Mouse (Mus musculus): ENCODE data around the gene Krt42. TPM values are rescaled to one million over a fixed set of nuclear protein-coding genes. Genes with fewer than 3 reads are reported as not detected.

The Krt42 gene
- polyA plus RNA-seq, 1 experiment from 2014 or later = not detected

DNA sequence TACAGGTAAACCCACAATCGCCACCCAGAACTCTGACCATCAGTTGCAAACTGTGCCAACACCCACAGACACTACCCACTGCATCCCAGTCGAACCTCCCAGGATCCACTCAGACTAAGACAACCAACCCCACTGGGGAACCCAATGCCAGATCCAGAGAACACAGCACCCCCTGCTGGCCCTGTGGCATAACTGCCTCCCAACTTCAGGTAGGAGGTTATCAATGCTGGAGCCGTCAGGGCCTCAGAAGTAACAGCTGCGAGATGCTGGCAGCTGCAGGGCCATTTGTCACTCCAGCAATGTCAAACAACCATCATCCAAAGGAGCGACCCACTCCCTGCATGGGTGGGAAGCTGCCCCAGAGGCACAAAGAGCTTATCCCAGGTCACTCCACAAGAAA lies 28.1 kb upstream of the Krt42 start:
- Histone ChIP-seq H3K27me3 (ENCODE audit: insufficient read depth, low read length) (no peaks in the 10 kb centered on the region), H3K4me1 (ENCODE audit: insufficient read depth) (0 out of 2 replicates have a peak, but pooled peaks cover 3% of the 10 kb centered on the region), H3K4me3 (ENCODE audit: low read depth, low read length) (no peak overlapping the region), H3K4me2 (ENCODE audit: low read depth, low read length) (peak overlapping the region; percentile 47; the same call in 1 of the 2 replicates), H3K36me3 (replicated peaks; ENCODE audit: insufficient read depth, low read length) (no peaks in the 10 kb centered on the region), H3K9ac (replicated peaks) (no peak overlapping the region), H3K9me3 (ENCODE audit: low read length) (no peaks in the 10 kb centered on the region), H3K27ac (ENCODE audit: low read depth) (no peak overlapping the region)
- DNase-seq (peak; percentile 48), ATAC-seq (0 out of 2 replicates have a peak, but pooled peaks have one; percentile 22)
- 31% methylated on average over 5 of the region's 5 CpGs for WGBS (ENCODE audit: insufficient replicate concordance)
- TF ChIP-seq EP300 (IDR thresholded peaks at IDR 0.05; ENCODE audit: low read depth) (no peak), CTCF (IDR thresholded peaks at IDR 0.05; ENCODE audit: low read depth) (peak; percentile 69)

DNA sequence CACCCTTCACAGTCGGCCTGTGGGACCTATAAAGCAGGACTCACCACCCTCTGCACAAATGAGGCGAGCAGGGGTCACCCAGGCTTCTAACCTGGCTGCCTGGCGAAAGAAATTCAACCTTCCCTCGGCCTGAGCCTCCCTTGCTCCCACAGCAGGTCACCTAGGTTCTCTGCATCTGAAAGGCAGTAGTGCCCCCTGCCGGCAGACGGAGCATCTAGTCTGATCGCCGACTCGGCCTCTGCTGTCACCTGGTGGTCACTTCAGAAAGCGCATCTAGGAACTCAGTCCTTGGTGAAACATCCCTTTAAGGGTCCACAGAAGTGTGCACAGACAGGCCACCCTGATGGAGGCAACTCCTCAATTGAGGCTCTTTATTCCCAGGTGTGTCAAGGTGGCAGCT lies 25.6 kb upstream of the Krt42 start:
- ATAC-seq = peak; percentile 64
- H3K27ac ChIP-seq (ENCODE audit: low read depth) = no peak overlapping the region
- WGBS (ENCODE audit: insufficient replicate concordance) = 6% methylated on average over 10 of the region's 10 CpGs
- DNase-seq = peak; percentile 91
- H3K9me3 ChIP-seq (ENCODE audit: low read length) = no peaks in the 10 kb centered on the region
- H3K4me3 ChIP-seq (ENCODE audit: low read depth, low read length) = no peak overlapping the region
- 0 out of 2 replicates have a peak, but pooled peaks cover 3% of the 10 kb centered on the region for H3K4me1 ChIP-seq (ENCODE audit: insufficient read depth)
- H3K27me3 ChIP-seq (ENCODE audit: insufficient read depth, low read length) = no peaks in the 10 kb centered on the region
- H3K36me3 ChIP-seq (replicated peaks; ENCODE audit: insufficient read depth, low read length) = no peaks in the 10 kb centered on the region
- no peak overlapping the region for H3K9ac ChIP-seq (replicated peaks)
- no peak overlapping the region for H3K4me2 ChIP-seq (ENCODE audit: low read depth, low read length)
- TF ChIP-seq EP300 (IDR thresholded peaks at IDR 0.05; ENCODE audit: low read depth) (no peak), CTCF (IDR thresholded peaks at IDR 0.05; ENCODE audit: low read depth) (peak; percentile 100)

DNA sequence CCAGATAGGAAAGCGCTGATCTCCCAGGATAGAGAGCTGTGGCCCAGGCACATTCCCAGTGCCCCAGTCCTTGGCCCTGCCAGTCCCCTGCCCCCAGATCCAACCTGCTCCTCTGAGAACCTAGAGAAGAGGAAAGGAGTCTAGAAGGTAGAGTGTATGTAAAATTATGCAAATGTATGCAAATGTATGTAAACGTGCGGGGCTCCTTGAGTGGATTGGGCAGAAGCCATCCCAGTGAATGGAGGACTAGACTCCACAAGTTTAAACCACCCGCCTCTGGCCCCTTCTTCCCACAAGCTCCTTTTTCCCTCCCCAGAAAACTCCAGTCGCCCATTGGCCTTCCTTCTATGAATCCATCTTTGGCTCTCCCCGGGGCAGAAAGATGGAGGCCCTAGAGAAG lies 23.2 kb upstream of the Krt42 start:
- no peak overlapping the region for H3K27ac ChIP-seq (ENCODE audit: low read depth)
- H3K36me3 ChIP-seq (replicated peaks; ENCODE audit: insufficient read depth, low read length) = no peaks in the 10 kb centered on the region
- H3K9me3 ChIP-seq (ENCODE audit: low read length) = no peaks in the 10 kb centered on the region
- H3K4me3 ChIP-seq (ENCODE audit: low read depth, low read length) = no peak overlapping the region
- H3K4me1 ChIP-seq (ENCODE audit: insufficient read depth) = 0 out of 2 replicates have a peak, but pooled peaks cover under 1% of the 10 kb centered on the region
- TF ChIP-seq EP300 (IDR thresholded peaks at IDR 0.05; ENCODE audit: low read depth) (no peak), CTCF (IDR thresholded peaks at IDR 0.05; ENCODE audit: low read depth) (no peak)
- DNase-seq = no peak
- H3K4me2 ChIP-seq (ENCODE audit: low read depth, low read length) = no peak overlapping the region
- no peaks in the 10 kb centered on the region for H3K27me3 ChIP-seq (ENCODE audit: insufficient read depth, low read length)
- WGBS (ENCODE audit: insufficient replicate concordance) = 60% methylated on average over 6 of the region's 6 CpGs
- ATAC-seq = no peak
- H3K9ac ChIP-seq (replicated peaks) = no peak overlapping the region

DNA sequence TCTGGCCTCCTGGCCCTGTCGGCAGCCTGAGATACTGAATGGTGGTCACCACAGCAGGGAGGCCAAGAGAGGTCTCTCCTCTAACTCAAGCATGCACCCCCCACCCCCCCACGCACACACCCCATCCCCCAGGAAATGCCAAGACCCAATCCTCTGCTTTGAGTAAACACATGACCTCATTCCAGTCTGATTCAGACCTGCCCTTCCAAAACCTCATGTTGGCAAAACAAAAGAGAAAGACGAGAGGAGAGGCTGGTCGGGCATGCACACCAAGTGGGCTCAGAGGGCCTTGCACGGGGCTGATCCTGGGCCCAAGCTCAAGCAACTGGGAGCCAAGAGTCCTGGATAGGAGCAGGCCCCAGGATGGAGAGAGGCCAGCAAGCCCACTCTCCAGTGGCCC lies 20.6 kb upstream of the Krt42 start:
- DNase-seq = no peak
- Histone ChIP-seq H3K36me3 (replicated peaks; ENCODE audit: insufficient read depth, low read length) (no peaks in the 10 kb centered on the region), H3K4me3 (ENCODE audit: low read depth, low read length) (no peak overlapping the region), H3K27ac (ENCODE audit: low read depth) (no peak overlapping the region), H3K4me1 (ENCODE audit: insufficient read depth) (no peaks in the 10 kb centered on the region), H3K9ac (replicated peaks) (no peak overlapping the region), H3K4me2 (ENCODE audit: low read depth, low read length) (no peak overlapping the region), H3K27me3 (ENCODE audit: insufficient read depth, low read length) (no peaks in the 10 kb centered on the region), H3K9me3 (ENCODE audit: low read length) (no peaks in the 10 kb centered on the region)
- WGBS (ENCODE audit: insufficient replicate concordance) = 58% methylated on average over 5 of the region's 5 CpGs
- TF ChIP-seq CTCF (IDR thresholded peaks at IDR 0.05; ENCODE audit: low read depth) (no peak), EP300 (IDR thresholded peaks at IDR 0.05; ENCODE audit: low read depth) (no peak)
- ATAC-seq = no peak

DNA sequence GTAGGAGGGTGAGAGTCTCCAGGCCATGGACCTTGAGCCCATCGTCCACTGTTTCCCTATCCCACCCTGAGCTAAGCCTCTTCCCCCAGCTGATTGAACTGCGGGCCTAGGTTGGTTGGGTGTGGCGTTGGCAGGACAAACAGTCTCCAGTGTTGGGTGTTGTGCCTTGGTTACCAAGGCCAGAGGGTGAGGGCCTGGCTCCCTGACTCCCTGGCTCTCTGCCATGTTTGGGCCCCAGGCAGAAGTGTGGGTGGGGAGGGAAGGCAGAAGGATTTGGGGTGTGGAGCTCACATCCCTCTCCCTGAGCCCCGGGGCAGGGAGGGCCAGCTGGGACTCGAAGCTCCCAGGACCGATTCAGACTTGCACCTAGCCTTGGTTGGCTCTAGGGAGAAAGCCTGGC lies 19.3 kb upstream of the Krt42 start:
- ATAC-seq (no peak), DNase-seq (no peak)
- TF ChIP-seq EP300 (IDR thresholded peaks at IDR 0.05; ENCODE audit: low read depth) (no peak), CTCF (IDR thresholded peaks at IDR 0.05; ENCODE audit: low read depth) (no peak)
- Histone ChIP-seq H3K4me1 (ENCODE audit: insufficient read depth) (no peaks in the 10 kb centered on the region), H3K9ac (replicated peaks) (no peak overlapping the region), H3K27me3 (ENCODE audit: insufficient read depth, low read length) (no peaks in the 10 kb centered on the region), H3K4me3 (ENCODE audit: low read depth, low read length) (no peak overlapping the region), H3K4me2 (ENCODE audit: low read depth, low read length) (no peak overlapping the region), H3K36me3 (replicated peaks; ENCODE audit: insufficient read depth, low read length) (no peaks in the 10 kb centered on the region), H3K27ac (ENCODE audit: low read depth) (no peak overlapping the region), H3K9me3 (ENCODE audit: low read length) (no peaks in the 10 kb centered on the region)
- 73% methylated on average over 6 of the region's 6 CpGs for WGBS (ENCODE audit: insufficient replicate concordance)

DNA sequence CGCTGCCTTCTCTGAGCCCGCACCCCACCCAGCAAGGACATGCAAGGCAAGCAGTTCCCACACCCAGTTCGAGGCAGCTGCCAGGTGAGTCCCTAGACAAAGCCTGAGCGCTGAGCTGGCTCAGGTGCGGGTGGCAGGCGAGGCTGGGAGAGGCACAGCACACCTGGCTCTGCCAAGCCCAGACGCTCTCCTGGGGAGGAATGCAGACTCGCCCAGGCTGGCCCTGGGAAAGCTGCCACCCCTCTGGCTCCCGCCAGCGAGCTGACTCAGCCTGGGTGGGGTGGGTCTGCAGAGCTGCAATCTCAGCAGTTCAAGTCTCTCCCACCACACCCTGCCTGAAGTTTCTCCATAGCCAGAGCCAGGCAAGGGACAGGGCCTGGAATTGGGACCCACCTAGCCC lies 17.4 kb upstream of the Krt42 start:
- Histone ChIP-seq H3K4me2 (ENCODE audit: low read depth, low read length) (no peak overlapping the region), H3K36me3 (replicated peaks; ENCODE audit: insufficient read depth, low read length) (no peaks in the 10 kb centered on the region), H3K9me3 (ENCODE audit: low read length) (no peaks in the 10 kb centered on the region), H3K27ac (ENCODE audit: low read depth) (no peak overlapping the region), H3K4me1 (ENCODE audit: insufficient read depth) (no peaks in the 10 kb centered on the region), H3K9ac (replicated peaks) (no peak overlapping the region), H3K27me3 (ENCODE audit: insufficient read depth, low read length) (no peaks in the 10 kb centered on the region), H3K4me3 (ENCODE audit: low read depth, low read length) (no peak overlapping the region)
- DNase-seq (no peak), ATAC-seq (no peak)
- 60% methylated on average over 10 of the region's 10 CpGs for WGBS (ENCODE audit: insufficient replicate concordance)
- TF ChIP-seq EP300 (IDR thresholded peaks at IDR 0.05; ENCODE audit: low read depth) (no peak), CTCF (IDR thresholded peaks at IDR 0.05; ENCODE audit: low read depth) (no peak)

DNA sequence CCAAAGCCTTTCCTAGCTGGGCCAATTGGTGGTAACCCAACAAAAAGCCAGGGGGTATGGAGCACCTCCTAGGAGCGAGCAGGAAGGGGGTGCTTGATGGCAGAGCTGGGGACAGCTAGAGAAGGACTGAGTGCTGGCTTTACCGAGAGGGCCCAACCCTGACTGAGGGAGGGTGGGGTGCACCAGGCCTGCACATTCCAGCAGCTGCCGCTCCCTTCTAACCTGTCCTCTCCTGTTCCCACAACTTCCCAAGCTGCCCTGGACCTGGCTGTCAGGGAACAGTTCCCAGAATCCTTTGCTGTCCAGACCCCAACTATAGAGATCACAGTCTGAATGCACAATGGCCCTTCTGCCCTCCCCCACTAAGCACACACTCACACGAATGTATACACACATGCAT lies 15.3 kb upstream of the Krt42 start:
- Histone ChIP-seq H3K36me3 (replicated peaks; ENCODE audit: insufficient read depth, low read length) (no peaks in the 10 kb centered on the region), H3K4me1 (ENCODE audit: insufficient read depth) (no peaks in the 10 kb centered on the region), H3K9me3 (ENCODE audit: low read length) (no peaks in the 10 kb centered on the region), H3K4me2 (ENCODE audit: low read depth, low read length) (no peak overlapping the region), H3K27me3 (ENCODE audit: insufficient read depth, low read length) (no peaks in the 10 kb centered on the region), H3K27ac (ENCODE audit: low read depth) (no peak overlapping the region), H3K9ac (replicated peaks) (no peak overlapping the region), H3K4me3 (ENCODE audit: low read depth, low read length) (no peak overlapping the region)
- ATAC-seq = no peak
- no peak for TF ChIP-seq EP300 (IDR thresholded peaks at IDR 0.05; ENCODE audit: low read depth)
- no peak for TF ChIP-seq CTCF (IDR thresholded peaks at IDR 0.05; ENCODE audit: low read depth)
- WGBS (ENCODE audit: insufficient replicate concordance) = 75% methylated on average over 4 of the region's 4 CpGs
- no peak for DNase-seq
